Mouse (Mus musculus) mouse trophoblast stem cell (cell line): Measurements from ENCODE around the gene Gm17190.
"Not testable (repeated sequence)": the region's sequence is repeated elsewhere in the genome, so short reads cannot be mapped to it uniquely, and the experiment has no call there.

Experiments
- in situ Hi-C, 2 experiments: fragments of 300-500 bp; cut with MseI, MboI; formaldehyde crosslinking; loops; 2 replicates in 1 of 2; 3 replicates in 1 of 2; pipeline ENCODE4 v1.15.1; 2025

The Gm17190 gene

GRCm38 (mm10) chr13:96081754-96082153, at the start of gene Gm17190:
Gene Gm17190 (plus strand): TSS chr13:96082054.
- in situ Hi-C loops = not testable (repeated sequence)

- in situ Hi-C loops = no loop called here
Measured at GRCm38 (mm10) chr13:96039536-96039935, 42.3 kb upstream of the Gm17190 start.

- in situ Hi-C loops = no loop called here
Measured at GRCm38 (mm10) chr13:96040275-96041042, 41.4 kb upstream of the Gm17190 start.

- in situ Hi-C loops = no loop called here
Measured at GRCm38 (mm10) chr13:96045396-96045795, 36.5 kb upstream of the Gm17190 start.

GRCm38 (mm10) chr13:96052755-96053154, 29.1 kb upstream of the Gm17190 start:
- in situ Hi-C loops = no loop called here

GRCm38 (mm10) chr13:96073555-96073954, 8.3 kb upstream of the Gm17190 start:
- in situ Hi-C loops = no loop called here

GRCm38 (mm10) chr13:96081276-96081675, 578 bp upstream of the Gm17190 start, which contains the start of gene Gm20075:
Gene Gm20075 (minus strand): TSS chr13:96081376.
- in situ Hi-C loops = not testable (repeated sequence)

- in situ Hi-C loops = no loop called here
Measured at GRCm38 (mm10) chr13:96085581-96086302, 3.9 kb downstream of the Gm17190 start.

- in situ Hi-C loops = no loop called here
Measured at GRCm38 (mm10) chr13:96090929-96091328, 9.1 kb downstream of the Gm17190 start.

GRCm38 (mm10) chr13:96106367-96106766, 24.5 kb downstream of the Gm17190 start:
- in situ Hi-C loops = no loop called here

GRCm38 (mm10) chr13:96110767-96111166, 28.9 kb downstream of the Gm17190 start:
- in situ Hi-C loops = no loop called here

GRCm38 (mm10) chr13:96112711-96113110, 30.9 kb downstream of the Gm17190 start:
- in situ Hi-C loops = no loop called here

- in situ Hi-C loops = no loop called here
Measured at GRCm38 (mm10) chr13:96125011-96125410, 43.2 kb downstream of the Gm17190 start.

- in situ Hi-C loops = no loop called here
Measured at GRCm38 (mm10) chr13:96126669-96127068, 44.8 kb downstream of the Gm17190 start.

- in situ Hi-C loops = no loop called here
Measured at GRCm38 (mm10) chr13:96129081-96129480, 47.2 kb downstream of the Gm17190 start.

GRCm38 (mm10) chr13:96131050-96131449, 49.2 kb downstream of the Gm17190 start:
- in situ Hi-C loops = no loop called here

- in situ Hi-C loops = no loop called here
Measured at GRCm38 (mm10) chr13:96131911-96132310, 50.1 kb downstream of the Gm17190 start.

GRCm38 (mm10) chr13:96132401-96132816, 50.6 kb downstream of the Gm17190 start, which contains the start of gene Sv2c:
Gene Sv2c (minus strand): TSS chr13:96132577.
- in situ Hi-C loops = no loop called here
